Mouse (Mus musculus) CH12.LX (cell line): ENCODE measurements around the gene Gm20388. TPM values are rescaled to one million over a fixed set of nuclear protein-coding genes. Genes with fewer than 3 reads are reported as not detected.

ENCODE experiments used
- DNase-seq: peaks from one replicate; pipeline ENCODE4 v3.0.0-alpha.2; 2013; ENCODE audit errors: extremely low read depth
- H3K27ac ChIP-seq: 2 replicates; pipeline ENCODE4 v1.5.1; 2012; ENCODE audit warnings: low read depth, mild to moderate bottlenecking, control low read depth, moderate library complexity; ENCODE audit not compliant: insufficient read depth
- H3K27me3 ChIP-seq: replicated peaks from 2 replicates; pipeline ENCODE3; 2012; ENCODE audit warnings: inconsistent platforms
- H3K36me3 ChIP-seq, 2 experiments: replicated peaks in 1 of 2; 2 replicates each; pipeline versions ENCODE3 to v1.6.1; 2012; ENCODE audit warnings: inconsistent platforms in 1 of 2, low read length in 1 of 2, mild to moderate bottlenecking in 1 of 2, mixed read lengths in 1 of 2, moderate library complexity in 1 of 2; ENCODE audit not compliant: control insufficient read depth in 1 of 2, insufficient read depth in 1 of 2
- H3K4me1 ChIP-seq, 2 experiments: 2 replicates each; pipeline ENCODE4 v1.6.1; 2012; ENCODE audit warnings: inconsistent platforms in 1 of 2, moderate library complexity in 1 of 2; ENCODE audit not compliant: insufficient read depth in 2 of 2, control insufficient read depth in 1 of 2
- H3K4me2 ChIP-seq: 2 replicates; pipeline ENCODE4 v1.6.1; 2012; ENCODE audit warnings: low read depth, mild to moderate bottlenecking, control low read depth; ENCODE audit not compliant: poor library complexity, insufficient read depth, severe bottlenecking
- H3K4me3 ChIP-seq, 3 experiments: fragments of 150-350 bp in 1 of 3; sonication (generic) in 1 of 3; replicated peaks in 1 of 3; 2 replicates each; pipeline versions ENCODE3 to v1.5.1; 2011 to 2012; ENCODE audit warnings: low read depth in 2 of 3, low read length in 2 of 3, mild to moderate bottlenecking in 2 of 3, moderate library complexity in 2 of 3, control low read depth in 1 of 3, improper control_type of control experiment in 1 of 3, inconsistent platforms in 1 of 3, mixed read lengths in 1 of 3; ENCODE audit not compliant: poor library complexity in 1 of 3
- H3K79me2 ChIP-seq: replicated peaks from 2 replicates; pipeline ENCODE4 v1.6.1; 2012; ENCODE audit warnings: mild to moderate bottlenecking, moderate library complexity; ENCODE audit not compliant: control insufficient read depth, poor library complexity, insufficient read depth, severe bottlenecking; ENCODE audit errors: extremely low read depth
- H3K9ac ChIP-seq: 2 replicates; pipeline ENCODE4 v1.6.1; 2012; ENCODE audit warnings: low read depth, mild to moderate bottlenecking, control low read depth, moderate library complexity; ENCODE audit not compliant: insufficient read depth
- H3K9me3 ChIP-seq: replicated peaks from 2 replicates; pipeline ENCODE3; 2012; ENCODE audit warnings: low read length, inconsistent platforms, mixed read lengths
- CTCF ChIP-seq, 2 experiments: IDR thresholded peaks in 1 of 2; conservative IDR thresholded peaks in 1 of 2; 2 replicates each; pipeline ENCODE4 v1.5.1; 2011 to 2012; ENCODE audit warnings: low read depth in 2 of 2, low read length in 2 of 2, improper control_type of control experiment in 1 of 2, inconsistent platforms in 1 of 2, mild to moderate bottlenecking in 1 of 2, moderate library complexity in 1 of 2
- EP300 ChIP-seq: IDR thresholded peaks from 2 replicates; pipeline ENCODE4 v1.6.1; 2011; ENCODE audit warnings: low read length, improper control_type of control experiment
- ETS1 ChIP-seq: conservative IDR thresholded peaks from 2 replicates; pipeline ENCODE4 v1.6.1; 2012; ENCODE audit warnings: low read depth, mild to moderate bottlenecking, inconsistent platforms, low read length, improper control_type of control experiment, moderate library complexity
- HCFC1 ChIP-seq: IDR thresholded peaks from 2 replicates; pipeline ENCODE4 v1.6.1; 2012; ENCODE audit warnings: low read depth, mild to moderate bottlenecking, inconsistent platforms, low read length, improper control_type of control experiment
- JUN ChIP-seq: IDR thresholded peaks from 2 replicates; pipeline ENCODE4 v1.6.1; 2011; ENCODE audit warnings: low read depth, mild to moderate bottlenecking, low read length, improper control_type of control experiment, moderate library complexity; ENCODE audit not compliant: insufficient read depth
- KAT2A ChIP-seq: IDR thresholded peaks from 2 replicates; pipeline ENCODE4 v1.6.1; 2012; ENCODE audit warnings: low read length, improper control_type of control experiment, inconsistent platforms; ENCODE audit not compliant: insufficient replicate concordance
- MAX ChIP-seq: IDR thresholded peaks from 2 replicates; pipeline ENCODE4 v1.6.1; 2011; ENCODE audit warnings: low read length, improper control_type of control experiment
- MEF2A ChIP-seq: IDR thresholded peaks from 2 replicates; pipeline ENCODE4 v1.6.1; 2014; ENCODE audit warnings: low read depth, mild to moderate bottlenecking, inconsistent platforms, low read length, improper control_type of control experiment, borderline replicate concordance
- MYC ChIP-seq: IDR thresholded peaks from 2 replicates; pipeline ENCODE4 v1.6.1; 2011; ENCODE audit warnings: low read depth, mild to moderate bottlenecking, improper control_type of control experiment, low read length
- NRF1 ChIP-seq: IDR thresholded peaks from 2 replicates; pipeline ENCODE4 v1.6.1; 2014; ENCODE audit warnings: low read depth, mild to moderate bottlenecking, inconsistent platforms, low read length, improper control_type of control experiment, moderate library complexity
- POLR2AphosphoS2 ChIP-seq: IDR thresholded peaks from 2 replicates; pipeline ENCODE4 v1.6.1; 2011; ENCODE audit warnings: low read depth, low read length, improper control_type of control experiment
- RAD21 ChIP-seq: IDR thresholded peaks from 2 replicates; pipeline ENCODE4 v1.6.1; 2011; ENCODE audit warnings: low read depth, mild to moderate bottlenecking, low read length, improper control_type of control experiment, moderate library complexity
- RCOR1 ChIP-seq: conservative IDR thresholded peaks from 2 replicates; pipeline ENCODE4 v1.6.1; 2012; ENCODE audit warnings: low read depth, mild to moderate bottlenecking, inconsistent platforms, low read length, improper control_type of control experiment
- SIN3A ChIP-seq: IDR thresholded peaks from 2 replicates; pipeline ENCODE4 v1.6.1; 2012; ENCODE audit warnings: low read length, improper control_type of control experiment, inconsistent platforms
- SMC3 ChIP-seq: IDR thresholded peaks from 2 replicates; pipeline ENCODE4 v1.6.1; 2011; ENCODE audit warnings: low read depth, low read length, improper control_type of control experiment
- ZNF384 ChIP-seq: IDR thresholded peaks from 2 replicates; pipeline ENCODE4 v1.6.1; 2012; ENCODE audit warnings: low read depth, low read length, improper control_type of control experiment, inconsistent platforms
- dilution Hi-C: fragments of 300-500 bp; cut with MboI; formaldehyde crosslinking; loops from 2 replicates; pipeline ENCODE4 v1.14.3; 2020; ENCODE audit warnings: low sequenced_read_pairs; ENCODE audit not compliant: extremely low pct_unique_long_range_greater_than_20kb, extremely low pct_ligation_motif_present
- in situ Hi-C: fragments of 300-500 bp; cut with MboI; formaldehyde crosslinking; loops from 3 replicates; pipeline ENCODE4 v1.14.3; 2019; ENCODE audit warnings: low sequenced_read_pairs, low pct_ligation_motif_present, low pct_unique_long_range_greater_than_20kb, mixed read lengths
- polyA plus RNA-seq: library from polyadenylated mRNA; unstranded; fragments of >175 nt; gene quantifications from 2 replicates; pipeline ENCODE4 v1.2.1, GENCODE M21; 2012; ENCODE audit warnings: low read depth; ENCODE audit not compliant: insufficient read length
- total RNA-seq, 2 experiments: library from RNA; depleted of rRNA; stranded (reverse); fragments of 300-350 nt in 1 of 2; fragments of >200 nt in 1 of 2; gene quantifications; 2 replicates each; pipeline ENCODE4 v1.2.3; 2012 to 2014

Gene Gm20388
- total and polyA plus RNA-seq, 3 experiments, result 14.8 to 26.3 (median 22.2) TPM

DNA sequence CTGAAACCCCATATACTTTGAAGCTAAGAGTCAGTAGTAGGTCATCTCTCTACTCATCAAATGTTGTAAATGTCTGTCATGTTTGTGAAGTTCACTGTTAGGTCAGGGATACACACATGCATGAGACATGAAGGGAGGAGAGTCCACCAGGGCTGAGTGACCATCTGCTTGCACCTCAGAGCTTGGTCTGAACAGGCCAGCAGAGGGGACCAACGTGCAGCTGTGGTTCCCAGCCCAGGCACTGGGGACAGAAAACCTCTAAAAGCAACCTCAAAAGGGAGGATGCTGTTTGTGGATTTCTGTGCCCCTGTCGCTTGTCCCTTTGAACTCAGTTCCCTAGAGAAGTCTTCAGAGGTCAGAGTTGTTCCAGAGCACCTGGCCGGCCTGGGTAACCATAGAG is 2534.6 kb downstream of the Gm20388 start:
- Histone ChIP-seq H3K27me3 (no peaks in the 10 kb centered on the region), H3K79me2 (no peaks in the 10 kb centered on the region), H3K9ac (no peak overlapping the region), H3K9me3 (no peaks in the 10 kb centered on the region), H3K4me3 (no peak overlapping the region), H3K36me3 (peaks cover 0 to 14% of the 10 kb centered on the region in 2 experiments), H3K4me2 (0 out of 2 replicates have a peak overlapping the region, but pooled peaks have one; percentile 69), H3K27ac (no peak overlapping the region), H3K4me1 (peaks cover 4 to 30% of the 10 kb centered on the region in 2 experiments; a peak in 3 of 4 replicates)
- in situ Hi-C loops, result loop anchor here (25.0 kb wide), 1 partner anchor 858 kb away; the partner anchor contains the start of genes Fbxo31 and Map1lc3b
- TF ChIP-seq EP300, result no peak
- TF ChIP-seq HCFC1, result no peak
- TF ChIP-seq JUN, result no peak
- peak; percentile 26 for TF ChIP-seq RAD21
- TF ChIP-seq SMC3, result peak; percentile 35
- TF ChIP-seq KAT2A, result no peak
- 0 out of 2 replicates have a peak, but pooled peaks have one; percentile 8 for TF ChIP-seq NRF1
- TF ChIP-seq POLR2AphosphoS2, result no peak
- peak in 1 of 2 experiments; percentile 35; a peak in 1 of 4 replicates for TF ChIP-seq CTCF (conservative IDR thresholded peaks at IDR 0.05 in 1 of 2, IDR thresholded peaks at IDR 0.05 in 1 of 2; ENCODE audit: low read depth in 2 of 2, low read length in 2 of 2)
- no peak for DNase-seq
- dilution Hi-C loops, result no loop called here

DNA sequence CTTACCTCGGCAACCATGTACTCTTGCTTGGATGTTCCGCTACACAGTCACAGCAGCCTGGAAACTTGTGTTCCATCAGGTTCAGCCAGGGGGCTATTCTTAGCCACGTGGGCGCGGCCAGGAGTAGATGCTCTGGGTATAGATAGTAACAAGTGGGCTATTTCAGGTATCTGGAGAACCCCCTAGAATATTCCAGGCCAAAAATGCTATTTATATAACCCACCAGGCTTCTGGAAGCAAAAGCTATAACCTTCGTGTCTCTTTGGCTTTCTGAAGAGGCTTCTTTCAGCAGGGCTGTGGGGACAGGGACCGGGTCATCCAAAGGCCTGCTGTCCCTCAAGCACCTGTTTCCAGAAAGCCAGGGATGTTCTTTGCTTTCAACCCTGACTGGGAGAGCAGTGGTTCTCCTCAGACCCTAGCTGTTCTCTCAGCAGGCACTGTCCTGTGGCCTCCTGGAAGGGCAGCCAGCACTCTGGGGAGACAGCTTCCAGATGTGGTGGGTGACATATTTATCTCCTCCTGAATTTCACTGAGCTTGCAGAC is 2540.6 kb downstream of the Gm20388 start:
- in situ Hi-C loops, result no loop called here
- Histone ChIP-seq H3K9ac (no peak overlapping the region), H3K36me3 (no peaks in the 10 kb centered on the region), H3K9me3 (no peaks in the 10 kb centered on the region), H3K79me2 (no peaks in the 10 kb centered on the region), H3K4me1 (peaks cover 0 to 11% of the 10 kb centered on the region in 2 experiments; a peak in 2 of 4 replicates), H3K27me3 (peaks cover 4% of the 10 kb centered on the region), H3K4me2 (no peak overlapping the region), H3K4me3 (no peak overlapping the region), H3K27ac (no peak overlapping the region)
- TF ChIP-seq RCOR1 (no peak), POLR2AphosphoS2 (no peak), MEF2A (peak; percentile 93), MAX (0 out of 2 replicates have a peak, but pooled peaks have one; percentile 29), MYC (0 out of 2 replicates have a peak, but pooled peaks have one; percentile 25), SIN3A (0 out of 2 replicates have a peak, but pooled peaks have one; percentile 39), ZNF384 (no peak), EP300 (peak; percentile 59), ETS1 (peak; percentile 39; the same call in 1 of the 2 replicates)
- dilution Hi-C loops, result no loop called here
- no peak for DNase-seq
